Mouse (Mus musculus): ENCODE data around the gene Lmo2. TPM values are rescaled to one million over a fixed set of nuclear protein-coding genes. Genes with fewer than 3 reads are reported as not detected.

The Lmo2 gene
- polyA plus RNA-seq, 1 experiment from 2014 or later, result 24.5 TPM

DNA sequence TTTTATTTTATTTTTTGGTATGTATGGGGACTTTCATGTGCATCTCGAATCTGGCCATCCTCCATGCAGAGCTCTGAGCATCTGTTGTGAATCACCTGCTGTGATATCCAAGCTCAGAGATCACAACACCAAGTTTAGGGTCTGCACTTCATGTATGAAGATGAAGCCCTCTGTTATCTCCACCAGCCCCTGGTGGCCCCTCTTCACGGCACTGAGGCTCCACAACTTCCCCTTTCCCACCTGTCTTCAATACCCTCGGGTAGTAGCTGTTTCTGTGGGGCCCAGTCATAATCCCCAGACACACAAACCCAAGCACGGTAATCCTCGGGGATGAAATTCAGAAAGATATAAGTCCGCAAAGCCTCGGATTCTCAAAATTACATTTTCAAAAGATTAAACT is 65.3 kb downstream of the Lmo2 start:
- no peaks in the 10 kb centered on the region for H3K36me3 ChIP-seq
- no peak overlapping the region for H3K4me3 ChIP-seq
- ATAC-seq (ENCODE audit: extremely low read depth, insufficient number of reproducible peaks, low FRiP score, low TSS enrichment), result no peak
- no peaks in the 10 kb centered on the region for H3K9me3 ChIP-seq
- H3K27me3 ChIP-seq (replicated peaks), result no peaks in the 10 kb centered on the region
- no peak overlapping the region for H3K9ac ChIP-seq
- H3K27ac ChIP-seq (replicated peaks), result no peak overlapping the region
- H3K4me1 ChIP-seq, result peaks cover 5% of the 10 kb centered on the region; the same call in 1 of the 2 replicates
- 77% methylated on average over 7 of the region's 7 CpGs for WGBS
- H3K4me2 ChIP-seq, result no peak overlapping the region

DNA sequence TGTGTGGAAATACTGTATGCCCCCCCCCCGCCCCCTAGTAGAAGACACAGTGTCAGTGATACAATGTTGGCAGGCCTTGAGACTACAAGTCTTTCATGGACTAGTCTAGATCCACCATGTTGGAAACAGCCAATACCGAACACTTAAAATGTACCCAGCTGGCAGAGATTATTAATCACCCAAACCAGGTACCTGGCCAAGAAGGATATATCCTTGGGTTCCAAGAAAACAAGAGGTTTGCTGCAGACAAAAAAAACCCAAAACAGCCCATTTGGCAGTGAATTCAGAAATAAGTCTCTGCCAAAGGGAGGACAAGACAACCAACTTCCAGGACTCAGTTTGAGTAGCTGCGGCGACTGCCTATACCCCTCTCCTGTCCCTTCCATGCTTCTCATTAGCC is 66.9 kb downstream of the Lmo2 start:
- Histone ChIP-seq H3K36me3 (no peaks in the 10 kb centered on the region), H3K4me1 (peaks cover 17% of the 10 kb centered on the region), H3K4me2 (no peak overlapping the region), H3K4me3 (no peak overlapping the region), H3K9ac (no peak overlapping the region), H3K27me3 (replicated peaks) (no peaks in the 10 kb centered on the region), H3K27ac (replicated peaks) (no peak overlapping the region), H3K9me3 (no peaks in the 10 kb centered on the region)
- no peak for ATAC-seq (ENCODE audit: extremely low read depth, insufficient number of reproducible peaks, low FRiP score, low TSS enrichment)
- WGBS, result 89% methylated on average over 4 of the region's 4 CpGs

DNA sequence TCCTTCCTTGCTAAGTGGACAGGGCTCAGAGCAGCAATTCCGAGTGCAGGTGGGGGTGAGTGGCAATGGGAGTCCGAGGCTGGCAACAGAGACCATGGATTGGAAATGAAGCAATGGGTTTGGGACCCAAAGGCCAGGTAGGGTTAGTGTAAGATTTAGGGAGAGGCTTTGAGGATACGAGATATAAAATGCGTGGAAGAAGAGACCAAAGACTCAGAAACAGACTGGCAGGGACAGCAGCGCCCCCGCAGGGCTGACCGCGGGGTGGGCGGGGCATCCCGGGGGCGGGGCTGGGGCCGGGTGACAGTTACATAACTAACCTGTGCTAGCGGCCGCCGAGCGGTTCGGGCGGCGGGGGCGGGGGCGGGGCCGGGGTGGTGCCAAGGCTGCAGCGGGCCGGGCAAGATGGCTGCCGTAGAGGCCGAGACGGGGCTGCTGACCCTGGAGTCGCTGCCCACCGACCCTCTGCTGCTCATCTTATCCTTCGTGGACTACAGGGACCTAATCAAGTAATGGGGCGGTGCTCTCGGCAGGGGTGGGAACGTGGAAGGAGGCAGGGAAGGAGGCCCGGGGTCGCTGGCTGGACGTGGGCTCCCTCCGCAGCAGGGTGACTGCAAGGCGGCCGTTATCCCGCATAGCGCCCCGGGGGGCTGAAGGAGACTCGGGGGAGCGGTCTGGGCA is 69.8 kb downstream of the Lmo2 start, which contains the start of gene Fbxo3:
Gene Fbxo3 (plus strand): TSS at position 264 of the 681 bp plus-strand sequence.
- H3K36me3 ChIP-seq, result peaks cover 15% of the 10 kb centered on the region
- 1% methylated on average over 42 of the region's 44 CpGs for WGBS
- peaks cover 29% of the 10 kb centered on the region for H3K4me1 ChIP-seq
- peak; percentile 94 for ATAC-seq (ENCODE audit: extremely low read depth, insufficient number of reproducible peaks, low FRiP score, low TSS enrichment)
- H3K27me3 ChIP-seq (replicated peaks), result no peaks in the 10 kb centered on the region
- H3K27ac ChIP-seq (replicated peaks), result peak within 1 kb of the TSS; percentile 77
- no peaks in the 10 kb centered on the region for H3K9me3 ChIP-seq
- H3K4me3 ChIP-seq, result peak within 1 kb of the TSS; percentile 89
- peak within 1 kb of the TSS; percentile 98 for H3K9ac ChIP-seq
- H3K4me2 ChIP-seq, result peak within 1 kb of the TSS; percentile 91

DNA sequence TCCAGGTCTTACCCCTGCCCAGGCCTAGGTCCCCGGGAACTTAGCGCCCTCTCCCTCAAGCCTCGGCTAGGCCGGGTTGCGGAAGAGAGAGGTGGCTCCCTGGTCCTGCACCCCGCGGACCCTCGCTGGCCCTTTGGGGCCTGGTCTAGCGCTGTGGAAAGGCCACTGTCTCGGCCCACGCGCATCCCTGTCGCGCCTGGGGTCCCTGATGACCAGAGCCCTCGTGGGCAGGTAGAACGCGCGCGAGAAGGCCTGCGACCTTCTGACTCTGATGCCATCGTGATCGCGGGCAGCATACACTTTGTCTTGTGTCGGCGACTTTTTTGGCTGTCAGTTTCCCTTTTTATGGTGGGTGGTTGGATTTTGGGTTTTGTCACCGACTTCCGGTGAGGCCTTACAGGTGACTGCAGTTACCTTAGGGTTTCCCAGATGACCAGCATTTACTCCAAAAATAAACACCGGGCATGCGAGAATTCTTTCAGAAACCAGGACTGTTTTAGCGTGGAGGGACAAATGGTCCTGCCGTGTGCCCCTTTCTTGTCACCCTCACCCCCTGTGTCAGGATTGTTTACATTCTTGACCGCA is 70.4 kb downstream of the Lmo2 start, which contains the start of gene 4931422A03Rik:
Gene 4931422A03Rik (minus strand): TSS at position 223 of the 585 bp plus-strand sequence.
- H3K27ac ChIP-seq (replicated peaks), result peak within 1 kb of the TSS; percentile 77
- peak within 1 kb of the TSS; percentile 89 for H3K4me3 ChIP-seq
- peaks cover 16% of the 10 kb centered on the region for H3K36me3 ChIP-seq
- under 1% methylated on average over 32 of the region's 32 CpGs for WGBS
- H3K27me3 ChIP-seq (replicated peaks), result no peaks in the 10 kb centered on the region
- peaks cover 29% of the 10 kb centered on the region for H3K4me1 ChIP-seq
- H3K4me2 ChIP-seq, result peak within 1 kb of the TSS; percentile 91
- no peaks in the 10 kb centered on the region for H3K9me3 ChIP-seq
- 0 out of 2 replicates have a peak, but pooled peaks have one; percentile 51 for ATAC-seq (ENCODE audit: extremely low read depth, insufficient number of reproducible peaks, low FRiP score, low TSS enrichment)
- H3K9ac ChIP-seq, result peak within 1 kb of the TSS; percentile 98

DNA sequence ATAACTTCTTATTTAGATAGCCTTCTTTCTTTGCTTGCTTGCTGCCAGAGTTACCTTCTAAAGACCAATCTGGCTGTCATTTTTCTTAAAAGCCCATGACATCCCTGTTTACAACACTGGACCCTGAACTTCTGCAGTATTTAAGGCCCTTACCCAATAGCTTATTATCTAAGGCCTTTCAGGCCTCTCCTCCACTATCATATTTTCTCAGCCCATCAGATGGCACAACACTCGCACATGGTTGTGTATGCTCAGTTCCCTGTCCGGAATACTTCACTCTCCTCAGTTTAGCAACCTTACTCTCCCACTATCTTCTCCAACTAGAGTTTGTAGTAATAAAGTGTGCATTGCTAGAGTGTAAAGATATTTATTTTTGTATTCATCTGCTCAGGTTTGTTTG is 71.3 kb downstream of the Lmo2 start:
- H3K9ac ChIP-seq, result peak overlapping the region; percentile 98
- ATAC-seq (ENCODE audit: extremely low read depth, insufficient number of reproducible peaks, low FRiP score, low TSS enrichment), result no peak
- WGBS, result 30% methylated on average over 2 of the region's 2 CpGs
- H3K4me2 ChIP-seq, result peak overlapping the region; percentile 91
- H3K4me1 ChIP-seq, result peaks cover 29% of the 10 kb centered on the region
- H3K36me3 ChIP-seq, result peaks cover 23% of the 10 kb centered on the region
- H3K4me3 ChIP-seq, result peak overlapping the region; percentile 89
- H3K9me3 ChIP-seq, result no peaks in the 10 kb centered on the region
- H3K27me3 ChIP-seq (replicated peaks), result no peaks in the 10 kb centered on the region
- peak overlapping the region; percentile 77; the same call in 1 of the 2 replicates for H3K27ac ChIP-seq (replicated peaks)

DNA sequence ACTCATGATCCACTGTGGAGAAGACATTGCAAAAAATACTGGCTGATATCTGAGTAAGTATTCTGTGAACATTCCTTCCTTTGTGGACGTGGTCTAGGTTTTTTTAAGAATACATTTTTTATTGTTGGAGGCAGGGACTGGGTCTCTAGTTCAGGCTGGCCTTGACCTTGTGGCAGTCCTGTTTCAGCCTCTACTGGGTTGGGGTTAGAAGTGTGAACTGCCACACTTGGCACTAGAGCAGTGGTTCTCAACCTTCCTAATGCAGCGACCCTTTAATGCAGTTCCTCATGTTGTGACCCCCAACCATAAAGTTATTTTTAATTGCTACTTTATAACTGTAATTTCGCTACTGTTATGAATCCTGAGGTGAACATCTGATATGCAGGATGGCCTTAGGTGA is 72.6 kb downstream of the Lmo2 start:
- peaks cover 35% of the 10 kb centered on the region for H3K36me3 ChIP-seq
- H3K27me3 ChIP-seq (replicated peaks), result no peaks in the 10 kb centered on the region
- no peak overlapping the region for H3K4me3 ChIP-seq
- peak overlapping the region; percentile 91; the same call in 1 of the 2 replicates for H3K4me2 ChIP-seq
- H3K9ac ChIP-seq, result no peak overlapping the region
- no peak overlapping the region for H3K27ac ChIP-seq (replicated peaks)
- 75% methylated on average over 3 of the region's 3 CpGs for WGBS
- peaks cover 33% of the 10 kb centered on the region for H3K4me1 ChIP-seq
- no peaks in the 10 kb centered on the region for H3K9me3 ChIP-seq
- ATAC-seq (ENCODE audit: extremely low read depth, insufficient number of reproducible peaks, low FRiP score, low TSS enrichment), result no peak

Other genes starting within 250 kb of the Lmo2 start
- gene Nat10, start 196.7 kb upstream of the Lmo2 start, polyA plus RNA-seq (2015; fragmentation: Nextera tagmentation; extraction: Ambion mirVana), result 15.8 and 16.1 TPM in 2 replicates
- gene Caprin1, start 160.3 kb upstream of the Lmo2 start, polyA plus RNA-seq (2015; fragmentation: Nextera tagmentation; extraction: Ambion mirVana), result 199 and 202 TPM in 2 replicates
- 37.2 and 42.8 TPM in 2 replicates for gene Fbxo3, start 69.7 kb downstream of the Lmo2 start, polyA plus RNA-seq (2015; fragmentation: Nextera tagmentation; extraction: Ambion mirVana)
- gene 4931422A03Rik, start 70.4 kb downstream of the Lmo2 start, polyA plus RNA-seq (2015; fragmentation: Nextera tagmentation; extraction: Ambion mirVana), result 1.6 and 1.9 TPM in 2 replicates
- gene Gm10912, start 107.8 kb downstream of the Lmo2 start, polyA plus RNA-seq (2015; fragmentation: Nextera tagmentation; extraction: Ambion mirVana), result not detected in 2 replicates
- gene Gm10799, start 110.6 kb downstream of the Lmo2 start, polyA plus RNA-seq (2015; fragmentation: Nextera tagmentation; extraction: Ambion mirVana), result not detected in 2 replicates
- gene Cd59b, start 111.9 kb downstream of the Lmo2 start, polyA plus RNA-seq (2015; fragmentation: Nextera tagmentation; extraction: Ambion mirVana), result 4.7 and 6.9 TPM in 2 replicates
- 62.0 and 66.4 TPM in 2 replicates for gene Cd59a, start 137.8 kb downstream of the Lmo2 start, polyA plus RNA-seq (2015; fragmentation: Nextera tagmentation; extraction: Ambion mirVana)
- gene A930018P22Rik, start 164.8 kb downstream of the Lmo2 start, polyA plus RNA-seq (2015; fragmentation: Nextera tagmentation; extraction: Ambion mirVana), result 0.31 and 0.67 TPM in 2 replicates

All from heart, embryonic 13.5 days (tissue).